Mouse (Mus musculus): ENCODE measurements around the gene Ubash3b. TPM values are rescaled to one million over a fixed set of nuclear protein-coding genes. Genes with fewer than 3 reads are reported as not detected.

Gene Ubash3b
- polyA plus RNA-seq, 1 experiment from 2014 or later: 7.8 TPM

DNA sequence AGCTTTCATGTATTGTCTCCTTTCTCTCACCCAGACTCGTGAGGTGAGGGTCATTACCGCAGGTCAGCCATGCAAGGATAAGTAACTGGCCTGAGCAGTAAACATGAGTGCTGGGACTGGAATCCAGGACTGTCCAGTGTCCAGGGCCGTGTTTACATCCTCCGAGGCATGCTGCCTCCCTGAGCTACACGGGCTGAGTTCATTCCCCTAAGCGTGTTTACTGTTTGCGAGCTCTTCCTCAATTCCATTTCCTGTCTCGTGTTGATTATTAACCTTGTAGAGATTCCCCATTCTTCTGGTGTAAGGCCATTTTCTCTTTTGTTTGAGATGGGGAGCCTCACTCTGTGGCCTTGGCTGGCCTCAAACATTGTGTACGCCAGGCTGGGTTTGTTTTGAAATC is 23.8 kb upstream of the Ubash3b start:
- WGBS: 77% methylated on average over 9 of the region's 9 CpGs
- Histone ChIP-seq H3K27me3 (ENCODE audit: low read depth, poor library complexity, severe bottlenecking) (no peaks in the 10 kb centered on the region), H3K9me3 (replicated peaks) (no peaks in the 10 kb centered on the region), H3K36me3 (no peaks in the 10 kb centered on the region), H3K4me3 (no peak overlapping the region), H3K27ac (0 out of 2 replicates have a peak overlapping the region, but pooled peaks have one; percentile 42), H3K4me1 (peaks cover 11% of the 10 kb centered on the region; the same call in 1 of the 2 replicates)
- no peak for DNase-seq (ENCODE audit: low spot score)

DNA sequence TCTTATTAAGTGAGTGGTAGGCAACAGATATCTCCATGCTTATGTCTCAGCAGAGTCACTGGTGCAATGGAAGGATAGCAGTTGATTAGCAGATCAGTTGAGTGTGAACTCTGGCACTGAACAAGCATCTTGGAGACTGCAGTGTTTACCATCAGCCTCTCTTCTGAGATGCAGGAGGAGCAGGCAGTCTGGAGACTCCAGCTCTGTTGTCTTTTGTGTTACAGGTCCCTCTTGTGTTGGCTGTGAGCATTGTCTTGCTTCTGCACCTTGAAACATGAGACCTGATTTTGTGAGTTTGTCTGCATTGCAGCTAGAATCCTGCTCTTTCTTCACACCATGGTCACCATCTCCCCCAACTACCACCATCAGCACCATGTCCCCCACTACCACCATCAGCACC is 21.1 kb upstream of the Ubash3b start:
- no peaks in the 10 kb centered on the region for H3K9me3 ChIP-seq (replicated peaks)
- peaks cover 8% of the 10 kb centered on the region; the same call in 1 of the 2 replicates for H3K4me1 ChIP-seq
- H3K4me3 ChIP-seq: no peak overlapping the region
- no peak overlapping the region for H3K27ac ChIP-seq
- no peaks in the 10 kb centered on the region for H3K36me3 ChIP-seq
- no peak for DNase-seq (ENCODE audit: low spot score)
- H3K27me3 ChIP-seq (ENCODE audit: low read depth, poor library complexity, severe bottlenecking): no peaks in the 10 kb centered on the region

DNA sequence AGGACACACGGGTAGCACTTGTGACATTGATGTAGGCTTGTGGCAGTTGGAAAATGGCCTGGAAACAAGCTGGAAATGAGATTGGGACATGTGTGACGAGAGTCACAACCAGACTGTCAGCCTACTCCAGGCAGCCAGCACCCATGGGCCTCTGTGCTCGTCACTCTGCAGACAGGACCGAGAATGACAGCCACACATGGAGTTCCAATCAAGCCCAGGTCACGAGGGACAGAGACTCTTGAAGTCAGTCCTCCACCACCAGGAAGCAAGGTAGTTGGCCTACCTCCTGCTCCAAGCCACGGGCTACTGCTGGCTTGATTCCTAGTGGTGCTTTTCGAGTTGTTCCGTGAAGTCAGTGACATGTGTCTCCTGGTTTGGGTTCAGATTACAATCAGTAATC is 20.3 kb upstream of the Ubash3b start:
- H3K9me3 ChIP-seq (replicated peaks): no peaks in the 10 kb centered on the region
- no peak for DNase-seq (ENCODE audit: low spot score)
- H3K27me3 ChIP-seq (ENCODE audit: low read depth, poor library complexity, severe bottlenecking): no peaks in the 10 kb centered on the region
- H3K27ac ChIP-seq: peak overlapping the region; percentile 27; the same call in 1 of the 2 replicates
- H3K36me3 ChIP-seq: no peaks in the 10 kb centered on the region
- WGBS: 69% methylated on average over 8 of the region's 8 CpGs
- H3K4me1 ChIP-seq: peaks cover 8% of the 10 kb centered on the region; the same call in 1 of the 2 replicates
- H3K4me3 ChIP-seq: no peak overlapping the region

DNA sequence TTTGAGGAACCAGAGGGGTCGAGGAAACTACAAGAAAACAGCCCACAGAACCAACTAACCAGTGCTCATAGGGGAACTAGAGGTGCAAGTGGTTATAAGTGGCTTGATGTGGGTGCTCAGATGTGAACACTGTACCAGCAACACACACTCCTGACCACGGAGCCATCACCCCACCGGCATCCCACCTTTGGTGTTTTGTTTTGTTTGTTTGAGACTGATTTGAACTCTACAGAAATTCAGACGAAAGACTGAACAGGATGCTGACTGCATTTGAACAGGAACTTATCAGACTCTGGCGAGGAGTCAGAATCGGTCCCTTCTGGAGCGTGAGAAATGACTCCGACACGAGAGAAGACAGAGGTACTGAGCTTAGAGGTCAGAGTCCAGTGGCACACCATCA is 19.9 kb upstream of the Ubash3b start:
- Histone ChIP-seq H3K27me3 (ENCODE audit: low read depth, poor library complexity, severe bottlenecking) (no peaks in the 10 kb centered on the region), H3K36me3 (no peaks in the 10 kb centered on the region), H3K27ac (peak overlapping the region; percentile 27; the same call in 1 of the 2 replicates), H3K4me3 (no peak overlapping the region), H3K4me1 (peaks cover 8% of the 10 kb centered on the region; the same call in 1 of the 2 replicates), H3K9me3 (replicated peaks) (no peaks in the 10 kb centered on the region)
- DNase-seq (ENCODE audit: low spot score): no peak
- 88% methylated on average over 9 of the region's 9 CpGs for WGBS

DNA sequence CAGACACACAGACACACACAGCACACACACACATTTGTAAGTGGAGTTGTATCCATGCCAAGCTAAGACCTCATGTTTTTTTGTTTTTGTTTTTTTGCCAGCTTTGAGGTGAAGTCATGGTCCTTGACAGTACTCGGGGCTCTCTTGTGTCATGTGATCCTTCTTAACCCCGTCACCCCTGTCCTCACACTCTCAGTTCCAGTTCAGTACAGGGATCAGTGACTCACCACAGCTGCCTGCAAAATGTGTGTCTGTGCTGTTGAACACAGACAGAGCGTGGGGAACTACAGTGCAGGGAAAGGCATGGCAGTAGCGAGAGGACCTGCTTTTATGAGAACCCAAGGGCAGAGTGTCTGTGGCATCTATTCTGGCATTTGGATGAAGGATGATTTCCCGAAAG is 17.6 kb upstream of the Ubash3b start:
- H3K36me3 ChIP-seq: no peaks in the 10 kb centered on the region
- no peak for DNase-seq (ENCODE audit: low spot score)
- H3K4me3 ChIP-seq: no peak overlapping the region
- peaks cover 9% of the 10 kb centered on the region for H3K4me1 ChIP-seq
- H3K9me3 ChIP-seq (replicated peaks): no peaks in the 10 kb centered on the region
- H3K27ac ChIP-seq: no peak overlapping the region
- 89% methylated on average over 5 of the region's 5 CpGs for WGBS
- H3K27me3 ChIP-seq (ENCODE audit: low read depth, poor library complexity, severe bottlenecking): no peaks in the 10 kb centered on the region

DNA sequence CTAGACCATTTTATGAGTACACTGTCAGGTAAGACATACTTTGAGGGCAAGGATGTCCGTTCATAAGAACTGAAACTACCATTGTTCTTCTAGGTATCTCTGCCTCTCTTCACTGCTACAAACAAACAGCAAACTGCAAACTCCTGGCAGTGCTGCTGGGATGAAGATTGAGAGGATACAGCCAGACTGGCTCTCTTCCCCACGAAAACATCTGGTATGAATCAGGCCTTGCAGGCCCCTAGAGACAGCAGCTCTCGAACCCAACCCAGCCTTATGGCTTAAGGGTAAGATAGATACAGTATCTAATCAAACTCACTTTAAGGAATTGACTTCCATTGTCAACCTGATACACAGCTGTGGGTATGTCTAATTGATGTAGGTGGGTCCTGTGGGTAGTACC is 11.7 kb upstream of the Ubash3b start:
- 36% methylated on average over 3 of the region's 3 CpGs for WGBS
- no peaks in the 10 kb centered on the region; the same call in 1 of the 2 replicates for H3K27me3 ChIP-seq (ENCODE audit: low read depth, poor library complexity, severe bottlenecking)
- DNase-seq (ENCODE audit: low spot score): no peak
- no peak overlapping the region for H3K27ac ChIP-seq
- H3K36me3 ChIP-seq: no peaks in the 10 kb centered on the region
- H3K4me3 ChIP-seq: no peak overlapping the region
- H3K9me3 ChIP-seq (replicated peaks): no peaks in the 10 kb centered on the region
- H3K4me1 ChIP-seq: peaks cover 16% of the 10 kb centered on the region

DNA sequence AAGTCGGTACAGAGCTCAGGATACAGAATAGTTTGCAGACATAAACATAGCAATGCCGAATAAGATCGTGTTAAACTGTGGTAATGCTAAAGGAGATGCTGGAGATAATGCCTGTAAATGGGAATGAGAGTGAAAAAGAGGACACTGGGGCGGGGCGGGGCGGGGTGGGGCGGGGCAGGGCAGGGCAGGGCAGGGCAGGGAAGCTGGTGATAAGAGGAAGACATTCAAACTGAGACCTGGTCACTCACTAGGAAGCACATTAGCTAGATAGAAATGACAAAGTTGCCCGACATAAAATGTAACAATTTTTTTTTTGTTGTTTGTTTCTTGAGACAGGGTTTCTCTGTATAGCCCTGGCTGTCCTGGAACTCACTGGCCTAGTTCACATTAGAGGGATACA is 10.9 kb upstream of the Ubash3b start:
- Histone ChIP-seq H3K9me3 (replicated peaks) (no peaks in the 10 kb centered on the region), H3K36me3 (no peaks in the 10 kb centered on the region), H3K4me1 (peaks cover 16% of the 10 kb centered on the region), H3K4me3 (no peak overlapping the region), H3K27ac (no peak overlapping the region), H3K27me3 (ENCODE audit: low read depth, poor library complexity, severe bottlenecking) (no peaks in the 10 kb centered on the region; the same call in 1 of the 2 replicates)
- DNase-seq (ENCODE audit: low spot score): no peak
- 90% methylated on average over 8 of the region's 8 CpGs for WGBS

DNA sequence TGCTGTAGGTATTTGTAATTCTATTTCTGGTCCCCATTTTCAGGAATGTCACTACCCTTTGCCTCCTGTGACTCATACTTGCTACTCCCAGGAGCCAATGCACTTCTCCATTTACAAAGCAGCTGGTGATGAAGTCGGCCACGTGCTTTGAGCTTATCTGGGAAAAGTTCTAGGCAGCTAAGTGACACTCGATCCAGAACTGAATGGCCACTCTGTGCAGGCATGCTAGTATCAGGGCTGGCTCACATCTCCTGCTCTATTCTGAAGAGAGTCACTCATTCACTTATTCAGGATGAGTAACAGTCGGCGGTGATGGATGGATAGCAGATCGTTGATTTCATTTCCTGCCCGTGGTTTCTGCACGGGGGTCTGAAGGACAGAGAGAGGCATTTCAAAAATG is 8.5 kb upstream of the Ubash3b start:
- no peak for DNase-seq (ENCODE audit: low spot score)
- Histone ChIP-seq H3K27me3 (ENCODE audit: low read depth, poor library complexity, severe bottlenecking) (no peaks in the 10 kb centered on the region; the same call in 1 of the 2 replicates), H3K36me3 (no peaks in the 10 kb centered on the region), H3K9me3 (replicated peaks) (no peaks in the 10 kb centered on the region), H3K4me1 (peaks cover 16% of the 10 kb centered on the region), H3K4me3 (no peak overlapping the region), H3K27ac (no peak overlapping the region)
- WGBS: 71% methylated on average over 8 of the region's 8 CpGs

DNA sequence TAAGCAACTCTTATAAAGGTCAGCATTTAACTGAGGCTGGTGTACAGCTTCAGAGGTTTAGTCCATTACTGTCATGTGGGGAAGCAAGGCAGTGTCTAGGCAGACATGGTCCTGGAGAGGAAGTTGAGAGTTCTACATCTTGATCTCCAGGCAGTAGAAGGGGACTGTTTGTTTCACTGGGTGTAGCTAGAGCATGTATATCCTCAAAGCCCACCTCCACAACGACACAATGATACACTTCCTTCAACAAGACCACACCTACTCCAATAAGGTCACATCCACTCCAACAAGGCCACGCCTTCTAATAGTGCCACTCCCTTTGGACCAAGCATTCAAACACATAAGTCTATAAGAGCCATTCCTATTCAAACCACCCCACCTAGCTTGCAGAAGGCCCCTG is 7.2 kb upstream of the Ubash3b start:
- Histone ChIP-seq H3K27me3 (ENCODE audit: low read depth, poor library complexity, severe bottlenecking) (no peaks in the 10 kb centered on the region; the same call in 1 of the 2 replicates), H3K36me3 (no peaks in the 10 kb centered on the region), H3K4me1 (peaks cover 11% of the 10 kb centered on the region), H3K27ac (no peak overlapping the region), H3K4me3 (no peak overlapping the region), H3K9me3 (replicated peaks) (no peaks in the 10 kb centered on the region)
- DNase-seq (ENCODE audit: low spot score): no peak
- 82% methylated on average over 2 of the region's 2 CpGs for WGBS

DNA sequence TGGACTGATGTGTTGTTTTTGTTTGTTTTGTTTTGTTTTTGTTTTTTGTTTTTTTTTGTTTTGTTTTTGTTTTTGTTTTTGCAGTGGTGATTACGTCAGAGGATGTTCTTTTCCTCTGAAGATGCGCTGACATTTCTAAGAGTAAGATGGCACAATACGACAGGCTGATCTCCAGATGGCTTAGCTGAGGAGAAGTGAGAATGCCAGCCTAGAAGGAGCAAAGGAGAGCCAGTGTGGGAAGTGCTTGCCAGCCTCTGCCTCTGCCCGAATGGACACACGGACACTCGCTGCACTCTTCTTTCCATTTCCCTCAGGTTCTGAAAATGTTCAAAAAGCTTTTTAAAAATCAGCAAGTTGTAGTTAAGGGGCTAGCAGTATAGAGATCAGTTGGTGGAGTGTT is 6.7 kb upstream of the Ubash3b start:
- Histone ChIP-seq H3K9me3 (replicated peaks) (no peaks in the 10 kb centered on the region), H3K27me3 (ENCODE audit: low read depth, poor library complexity, severe bottlenecking) (no peaks in the 10 kb centered on the region; the same call in 1 of the 2 replicates)
- WGBS: 91% methylated on average over 6 of the region's 6 CpGs

DNA sequence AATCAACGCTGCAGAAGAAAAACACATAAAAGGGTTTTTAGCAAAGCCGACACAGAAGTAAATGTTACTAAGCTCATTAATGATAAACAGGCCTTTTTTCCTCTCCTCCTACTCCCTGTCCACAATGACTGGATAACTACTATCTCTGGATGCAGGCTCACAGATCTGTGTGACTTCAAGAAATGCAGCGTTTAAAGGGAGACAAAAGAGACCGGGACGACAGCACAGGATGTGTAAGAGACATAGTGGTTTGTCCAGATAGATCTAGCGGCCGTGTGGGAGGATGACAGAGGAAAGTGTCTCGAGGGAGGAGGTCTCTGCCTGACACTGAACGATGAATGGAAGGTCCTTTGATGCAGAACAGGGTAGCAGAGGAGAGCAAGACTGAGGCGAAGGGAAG is 5.4 kb upstream of the Ubash3b start:
- Histone ChIP-seq H3K36me3 (no peaks in the 10 kb centered on the region), H3K4me3 (no peak overlapping the region), H3K4me1 (no peaks in the 10 kb centered on the region), H3K27ac (no peak overlapping the region), H3K27me3 (ENCODE audit: low read depth, poor library complexity, severe bottlenecking) (no peaks in the 10 kb centered on the region; the same call in 1 of the 2 replicates), H3K9me3 (replicated peaks) (no peaks in the 10 kb centered on the region)
- 45% methylated on average over 9 of the region's 10 CpGs for WGBS
- DNase-seq (ENCODE audit: low spot score): no peak

More for the DNA sequence above, 6.7 kb upstream of the Ubash3b start:
- no peaks in the 10 kb centered on the region for H3K36me3 ChIP-seq
- no peak overlapping the region for H3K4me3 ChIP-seq
- H3K4me1 ChIP-seq: peaks cover 6% of the 10 kb centered on the region
- no peak overlapping the region for H3K27ac ChIP-seq
- no peak for DNase-seq (ENCODE audit: low spot score)

DNA sequence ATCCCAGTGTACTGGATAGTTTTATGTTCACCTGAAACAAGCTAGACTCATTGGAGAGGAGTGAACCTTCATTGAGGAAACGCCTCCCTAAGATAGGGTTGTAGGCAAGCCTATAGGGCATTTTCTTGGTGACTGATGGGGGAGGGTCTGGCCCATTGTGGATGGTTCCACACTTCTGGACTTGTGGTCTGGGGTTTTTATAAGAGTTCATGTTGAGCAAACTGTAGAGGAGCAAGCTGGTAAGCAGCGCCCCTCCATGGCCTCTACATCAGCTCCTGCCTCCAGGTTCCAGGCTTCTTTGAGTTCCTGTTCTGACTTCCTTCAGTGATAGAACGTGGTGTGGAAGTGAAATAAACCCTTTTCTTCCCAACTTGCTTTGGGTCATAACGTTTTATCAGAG is 866 bp upstream of the Ubash3b start:
- Histone ChIP-seq H3K36me3 (no peaks in the 10 kb centered on the region), H3K27ac (no peak overlapping the region), H3K4me3 (no peak overlapping the region), H3K9me3 (replicated peaks) (no peaks in the 10 kb centered on the region), H3K27me3 (ENCODE audit: low read depth, poor library complexity, severe bottlenecking) (peaks cover 16% of the 10 kb centered on the region), H3K4me1 (peaks cover 7% of the 10 kb centered on the region)
- WGBS: 75% methylated on average over 4 of the region's 4 CpGs
- DNase-seq (ENCODE audit: low spot score): no peak

DNA sequence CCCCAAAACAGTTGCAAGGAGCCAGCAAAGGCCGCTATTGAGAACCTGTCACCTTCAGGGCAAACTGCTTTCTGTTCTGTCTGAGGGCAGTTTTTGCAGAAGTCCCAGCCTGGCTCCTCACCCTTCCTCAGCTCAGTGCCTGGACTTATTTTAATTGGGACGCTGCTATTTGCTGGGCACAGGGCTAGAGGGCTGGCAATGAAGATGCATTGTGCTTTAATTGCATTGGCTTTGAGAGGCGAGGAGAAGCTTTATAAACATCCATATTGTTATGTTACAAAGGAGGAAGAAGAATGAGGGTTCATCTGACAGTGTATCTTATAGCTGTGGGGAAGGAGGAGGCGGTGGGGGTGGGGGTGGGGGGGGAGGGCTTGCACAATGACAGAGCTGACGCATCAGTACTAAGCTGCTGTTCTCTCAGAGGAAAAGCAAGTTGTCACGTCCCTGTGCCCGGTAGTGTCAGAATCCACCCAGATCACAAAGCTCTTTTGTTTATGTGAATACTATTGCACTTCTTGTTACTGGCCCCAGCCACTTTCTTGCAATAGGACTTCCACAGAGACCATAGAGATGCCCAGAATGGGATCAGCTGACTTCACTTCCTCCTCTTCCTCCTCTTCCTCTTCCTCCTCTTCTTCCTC is 841 bp downstream of the Ubash3b start:
- Histone ChIP-seq H3K4me1 (peaks cover 24% of the 10 kb centered on the region), H3K4me3 (no peak overlapping the region), H3K27me3 (ENCODE audit: low read depth, poor library complexity, severe bottlenecking) (peaks cover 29% of the 10 kb centered on the region), H3K36me3 (no peaks in the 10 kb centered on the region), H3K27ac (no peak overlapping the region), H3K9me3 (replicated peaks) (no peaks in the 10 kb centered on the region)
- 59% methylated on average over 7 of the region's 7 CpGs for WGBS
- no peak for DNase-seq (ENCODE audit: low spot score)

DNA sequence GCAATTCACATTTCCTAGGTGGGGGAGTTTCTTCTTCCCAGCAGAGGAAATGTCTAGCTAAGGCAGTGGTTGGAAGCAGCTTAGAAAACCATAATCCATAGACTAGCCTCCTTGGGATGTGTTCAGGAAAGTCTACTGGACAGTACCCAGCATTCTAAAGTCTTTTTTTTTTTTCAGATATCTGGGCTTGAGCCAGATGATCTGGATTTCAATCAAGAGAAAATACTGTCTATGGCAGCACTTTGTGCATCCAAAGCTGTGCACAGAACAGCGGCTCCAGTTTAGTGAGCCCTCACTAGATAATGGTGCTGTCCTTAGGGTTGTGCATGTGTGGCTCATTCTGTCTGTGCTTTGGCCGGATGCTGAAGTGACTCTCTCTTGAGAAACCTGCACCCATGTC is 2.3 kb downstream of the Ubash3b start:
- no peaks in the 10 kb centered on the region for H3K36me3 ChIP-seq
- no peak overlapping the region for H3K27ac ChIP-seq
- 96% methylated on average over 2 of the region's 2 CpGs for WGBS
- no peak overlapping the region for H3K4me3 ChIP-seq
- H3K9me3 ChIP-seq (replicated peaks): no peaks in the 10 kb centered on the region
- H3K4me1 ChIP-seq: peaks cover 26% of the 10 kb centered on the region
- DNase-seq (ENCODE audit: low spot score): no peak
- H3K27me3 ChIP-seq (ENCODE audit: low read depth, poor library complexity, severe bottlenecking): peaks cover 35% of the 10 kb centered on the region
